Mouse (Mus musculus): ENCODE data around the gene Rpusd2.
"Not testable (repeated sequence)": the region's sequence is repeated elsewhere in the genome, so short reads cannot be mapped to it uniquely, and the experiment has no call there.

DNA sequence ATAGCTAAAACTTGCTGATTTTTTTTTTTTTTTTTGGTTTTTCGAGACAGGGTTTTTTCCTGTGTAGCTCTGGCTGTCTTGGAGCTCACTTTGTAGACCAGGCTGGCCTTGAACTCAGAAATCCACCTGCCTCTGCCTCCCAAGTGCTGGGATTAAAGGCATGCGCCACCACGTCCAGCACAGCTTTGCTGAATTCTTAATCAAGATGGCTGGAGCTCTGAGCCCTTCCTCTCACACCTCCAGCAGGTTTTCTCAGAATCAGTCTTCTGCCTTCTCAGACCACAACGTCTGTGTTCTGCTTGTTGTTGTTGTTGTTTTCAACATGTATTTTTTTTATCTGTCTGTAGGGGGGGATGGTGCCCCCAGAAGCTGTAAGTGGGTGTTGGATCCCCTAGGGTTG is 18.3 kb upstream of the Rpusd2 start:
- not testable (repeated sequence) for TF ChIP-seq CTCF (conservative IDR thresholded peaks at IDR 0.05; ENCODE audit: low read length); POU5F1 (IDR thresholded peaks at IDR 0.05; ENCODE audit: borderline replicate concordance, low read length)
